Mouse (Mus musculus) cerebellum, postnatal 4 days (tissue): ENCODE data around the gene Tmem9.
A peak's percentile ranks its signal among the peaks of the same experiment; 100 is the strongest.

Experiments
- DNase-seq, 2 experiments: peaks; one replicate each; pipeline ENCODE4 v3.0.0; 2022; ENCODE audit warnings: low spot score in 2 of 2, mixed read lengths in 1 of 2

Gene Tmem9

DNA sequence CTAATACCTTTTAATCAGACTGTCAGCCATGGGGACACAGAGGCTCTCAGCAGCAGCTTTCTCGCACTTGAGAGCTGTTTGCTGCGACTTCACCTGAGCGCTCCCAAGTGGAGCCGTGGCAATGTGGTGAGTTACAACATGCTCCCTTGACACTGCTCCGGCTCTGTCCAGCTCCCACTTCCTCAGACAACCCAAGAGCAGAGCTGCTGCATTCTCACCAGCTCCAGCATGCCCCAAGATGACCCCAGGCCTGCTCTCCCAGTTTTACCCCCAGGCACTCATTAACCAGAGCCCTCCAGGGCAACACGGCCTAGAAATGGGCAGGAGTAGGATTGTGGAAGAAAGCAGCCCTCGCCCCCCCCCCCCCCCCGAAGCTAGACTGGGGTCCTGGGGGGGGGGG, 23.7 kb downstream of the Tmem9 start:
- DNase-seq = no peak

DNA sequence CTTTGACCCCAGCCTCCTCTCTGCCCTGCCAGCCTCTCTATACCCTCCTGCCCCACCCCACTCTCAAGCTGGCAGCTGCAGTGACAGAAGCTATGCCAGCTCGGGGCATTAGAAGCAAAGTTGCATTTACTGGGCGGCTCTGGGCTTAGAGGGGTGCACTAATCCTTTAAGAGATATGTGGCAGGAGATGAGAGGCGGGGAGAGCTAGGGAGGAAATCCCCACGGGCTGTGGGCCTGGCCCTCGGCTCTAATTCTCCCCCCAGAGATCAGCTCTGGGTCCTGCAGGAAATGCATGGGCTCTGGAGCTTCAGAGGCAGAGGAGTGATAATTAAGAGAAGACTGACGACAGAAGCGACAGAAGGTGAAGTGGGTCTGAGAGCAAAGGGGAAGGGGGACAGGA, 25.0 kb downstream of the Tmem9 start:
- DNase-seq = no peak

DNA sequence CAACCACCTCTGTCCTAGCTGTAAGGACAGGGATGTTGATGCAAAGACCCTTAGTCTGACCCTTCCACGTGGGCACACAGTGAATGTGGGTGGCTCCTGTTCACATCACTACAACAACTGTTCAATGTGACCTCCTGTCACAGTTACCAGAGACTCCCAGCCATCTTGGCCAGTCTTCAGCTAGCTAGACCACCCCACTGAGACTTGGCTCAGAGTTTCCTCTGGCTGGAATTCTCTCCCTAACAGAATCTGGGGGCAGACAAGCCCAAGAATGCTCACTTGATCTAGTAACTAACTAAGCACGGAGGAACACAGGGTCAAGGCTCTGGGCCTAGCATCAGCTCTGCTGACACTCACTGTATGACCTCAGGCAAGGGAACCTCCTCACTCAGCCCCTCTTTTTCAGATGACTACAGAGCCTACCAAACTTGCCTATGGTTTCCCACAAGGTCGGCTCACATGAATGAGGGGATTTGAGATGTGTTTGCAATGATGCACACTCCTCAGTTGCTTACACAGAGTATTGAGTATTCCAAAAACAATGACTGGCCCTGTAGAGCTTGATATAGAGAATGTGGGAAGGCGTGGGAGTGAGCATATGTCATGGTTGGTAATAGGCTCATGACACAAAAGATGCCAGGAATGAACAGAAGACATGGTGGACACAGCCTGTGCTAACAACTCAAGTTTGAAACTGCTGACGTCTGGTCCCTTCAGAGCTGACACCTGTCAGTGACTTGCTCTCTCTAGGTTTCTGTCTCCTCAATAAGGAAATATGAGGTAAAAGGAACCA, 31.0 kb downstream of the Tmem9 start:
- DNase-seq = peak in 1 of 2 experiments; percentile 42

DNA sequence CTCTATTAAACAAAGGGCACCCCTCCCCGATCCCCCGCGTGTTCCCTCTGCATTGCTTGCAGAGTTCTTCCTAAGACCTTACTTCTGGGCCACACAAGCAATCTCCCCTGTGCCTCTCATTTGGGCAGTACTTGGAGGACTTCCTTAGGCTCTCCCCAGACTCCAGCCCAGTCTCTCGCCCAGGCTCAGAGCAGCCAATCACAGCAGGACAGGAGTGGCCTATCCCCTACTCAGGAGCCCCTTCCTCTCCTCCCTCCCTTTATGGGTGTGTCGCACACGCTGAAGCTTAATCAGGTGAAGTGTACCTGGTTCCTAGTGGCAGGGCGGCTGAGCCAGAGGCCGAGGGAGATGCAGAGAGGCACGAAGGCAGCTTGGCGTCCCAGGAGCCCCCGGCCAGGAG, 32.5 kb downstream of the Tmem9 start:
- no peak for DNase-seq

DNA sequence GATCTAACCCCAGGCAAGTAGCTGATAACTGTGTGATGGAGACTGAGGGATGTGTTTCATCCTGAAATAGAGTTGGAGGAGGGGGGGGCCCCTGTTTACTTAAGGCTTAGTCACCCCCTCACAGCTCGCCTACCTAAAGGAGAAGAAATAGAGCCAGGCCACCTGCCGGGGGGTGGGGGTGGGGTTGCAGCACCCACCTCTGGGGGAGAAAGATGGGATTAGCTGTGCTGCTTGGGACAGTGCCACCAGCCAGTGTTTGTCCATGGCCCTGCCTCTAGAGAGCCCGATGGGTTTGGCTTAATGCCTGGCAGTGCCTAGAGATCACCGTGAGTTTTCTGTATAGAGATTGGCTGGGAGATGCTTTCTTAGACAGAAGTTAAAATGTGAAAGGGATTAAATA, 32.9 kb downstream of the Tmem9 start:
- DNase-seq = peak in 1 of 2 experiments; percentile 29

DNA sequence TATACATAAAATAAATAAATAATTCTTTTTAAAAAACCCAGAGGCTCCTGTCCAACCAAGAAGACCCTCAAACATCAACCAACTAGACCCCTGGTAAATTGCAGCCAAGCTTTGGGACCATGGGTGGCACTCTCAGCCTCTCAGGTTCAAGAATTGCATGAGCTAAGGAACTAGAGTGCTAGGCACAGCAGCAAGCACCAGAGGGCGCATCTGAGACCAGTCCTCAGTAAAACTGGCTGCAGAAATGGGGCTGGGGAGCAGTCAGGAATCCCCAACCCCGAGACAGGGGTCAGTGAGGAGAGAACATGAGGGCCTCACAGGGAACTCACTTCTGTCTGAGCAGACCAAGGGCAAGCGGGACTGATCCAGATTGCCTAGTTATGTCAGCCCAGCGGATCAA, 37.8 kb downstream of the Tmem9 start:
- DNase-seq = peak; percentile 54 to 67

DNA sequence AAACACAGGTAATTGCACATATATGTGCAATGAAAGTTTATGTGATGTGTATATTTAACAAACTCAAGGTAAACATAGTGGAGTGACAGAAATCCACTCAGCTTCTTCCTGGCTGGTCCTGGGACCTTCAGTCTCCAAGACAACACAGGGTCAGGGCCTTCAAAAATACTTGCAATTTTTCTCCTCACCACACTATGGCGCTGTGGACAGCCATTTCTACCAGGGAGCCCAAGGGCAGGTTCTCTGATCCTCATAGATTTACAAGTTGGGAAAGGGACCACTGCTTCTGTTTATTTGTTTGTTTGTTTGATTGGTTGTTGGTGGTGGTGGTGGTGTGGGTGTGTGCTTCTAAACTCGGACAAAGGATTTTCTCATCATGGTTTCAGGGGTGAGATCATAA, 39.5 kb downstream of the Tmem9 start:
- peak in 1 of 2 experiments; percentile 28 for DNase-seq

DNA sequence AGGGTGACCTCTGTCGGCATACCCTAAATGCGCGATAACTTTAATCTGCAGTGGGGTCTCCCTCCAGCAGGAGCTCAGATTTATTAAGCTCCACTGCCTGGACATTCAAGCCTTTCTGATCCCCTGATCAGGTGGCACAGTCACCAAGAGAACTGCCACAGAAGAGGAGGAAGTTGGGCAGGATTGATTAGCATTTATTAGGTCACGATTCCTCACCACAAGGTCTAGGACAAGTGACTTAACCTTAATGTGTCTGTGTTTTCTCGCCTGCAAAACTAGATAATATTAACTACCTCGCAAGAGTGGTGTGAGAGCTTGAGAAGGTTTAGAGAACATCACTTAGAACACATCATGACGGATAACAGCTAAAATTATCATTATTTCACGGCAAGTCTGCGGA, 39.9 kb downstream of the Tmem9 start:
- DNase-seq = no peak

DNA sequence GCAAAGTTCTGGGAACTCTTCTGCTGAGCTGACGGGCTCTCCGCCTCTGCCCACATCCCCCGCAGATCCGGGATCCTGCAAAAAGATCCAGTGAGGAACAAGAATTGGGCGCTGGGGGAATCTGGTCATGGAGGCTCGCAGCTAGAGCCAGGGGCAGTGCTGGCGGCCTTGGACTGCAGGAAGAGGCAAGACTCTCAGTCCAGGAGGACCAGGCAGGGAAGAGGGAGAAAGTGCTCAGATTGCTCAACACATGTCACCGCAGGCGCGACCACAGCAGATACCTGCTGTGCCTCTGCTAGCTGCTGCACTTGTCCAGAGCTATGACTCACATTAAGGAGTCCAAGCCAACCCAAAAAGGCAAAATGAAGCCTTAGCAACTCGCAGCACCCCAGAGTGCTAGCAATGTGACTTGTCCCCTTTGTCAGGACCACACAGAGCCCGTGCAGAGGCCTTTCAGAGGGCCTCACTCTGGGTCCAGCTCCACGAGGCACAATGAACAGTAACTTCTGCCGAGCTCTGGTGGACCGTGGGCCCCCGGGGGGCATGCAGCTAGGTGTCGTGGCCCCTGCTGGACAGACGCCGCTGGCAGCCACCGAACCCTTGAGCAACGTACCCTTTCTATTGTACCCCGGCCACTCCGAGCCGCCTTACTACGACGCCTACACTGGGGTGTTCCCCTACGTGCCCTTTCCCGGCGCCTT, 42.5 kb downstream of the Tmem9 start, which contains the start of gene Ascl5:
Ascl5 (plus strand) TSS at position 493 of the 701 bp plus-strand sequence.
- peak in 1 of 2 experiments; percentile 22 for DNase-seq

DNA sequence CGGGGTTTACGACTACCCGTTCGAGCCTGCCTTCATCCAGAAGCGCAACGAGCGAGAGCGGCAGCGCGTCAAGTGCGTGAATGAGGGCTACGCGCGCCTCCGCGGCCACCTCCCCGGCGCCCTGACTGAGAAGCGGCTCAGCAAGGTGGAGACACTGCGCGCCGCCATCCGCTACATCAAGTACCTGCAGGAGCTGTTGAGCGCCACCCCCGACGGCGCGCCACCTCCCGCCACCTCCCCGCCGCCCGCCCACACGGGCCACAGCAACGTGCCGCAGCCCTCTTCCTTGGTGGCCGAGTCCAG, 43.0 kb downstream of the Tmem9 start:
- no peak for DNase-seq

DNA sequence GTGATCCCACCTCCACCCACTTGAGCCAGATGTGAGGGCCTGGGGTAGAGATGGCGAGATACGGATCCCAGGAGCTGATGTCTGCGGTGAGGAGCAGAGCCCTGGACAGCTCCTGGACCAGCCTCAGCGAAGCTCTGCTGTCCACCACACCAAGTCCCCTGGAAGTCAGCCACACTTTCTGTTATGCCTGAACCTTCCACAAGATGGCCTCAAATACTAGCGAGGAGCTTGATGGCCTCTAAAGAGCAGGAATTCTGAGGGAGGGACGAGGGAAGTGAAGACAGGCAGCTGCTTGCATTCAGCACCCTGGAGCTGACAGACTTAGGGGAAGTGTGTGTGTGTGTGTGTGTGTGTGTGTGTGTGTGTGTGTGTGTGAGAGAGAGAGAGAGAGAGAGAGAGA, 43.5 kb downstream of the Tmem9 start:
- DNase-seq = peak; percentile 45 to 82

DNA sequence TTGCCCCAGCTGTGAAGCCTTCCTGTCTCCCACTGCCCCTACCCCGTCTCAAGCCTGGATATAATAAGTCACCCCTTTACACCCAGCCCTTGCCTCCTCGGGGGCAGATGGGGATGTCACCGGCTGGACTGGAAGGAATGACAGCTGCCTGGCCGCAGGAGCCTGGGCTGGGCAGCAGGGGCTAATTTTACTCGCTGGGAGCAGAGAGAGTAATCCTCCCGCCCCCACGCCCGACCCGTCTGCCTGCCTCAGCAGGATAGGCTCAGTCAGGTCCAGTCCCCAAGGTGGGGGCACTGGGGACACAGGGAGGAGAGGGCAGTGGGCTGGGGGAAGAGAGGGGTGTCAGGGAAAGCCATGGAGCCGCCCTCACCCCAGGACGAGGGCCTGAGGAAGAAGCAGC, 44.6 kb downstream of the Tmem9 start, which contains the start of gene Cacna1s:
Cacna1s (plus strand) TSS at position 204 of the 400 bp plus-strand sequence.
- peak in 1 of 2 experiments; percentile 18 for DNase-seq

DNA sequence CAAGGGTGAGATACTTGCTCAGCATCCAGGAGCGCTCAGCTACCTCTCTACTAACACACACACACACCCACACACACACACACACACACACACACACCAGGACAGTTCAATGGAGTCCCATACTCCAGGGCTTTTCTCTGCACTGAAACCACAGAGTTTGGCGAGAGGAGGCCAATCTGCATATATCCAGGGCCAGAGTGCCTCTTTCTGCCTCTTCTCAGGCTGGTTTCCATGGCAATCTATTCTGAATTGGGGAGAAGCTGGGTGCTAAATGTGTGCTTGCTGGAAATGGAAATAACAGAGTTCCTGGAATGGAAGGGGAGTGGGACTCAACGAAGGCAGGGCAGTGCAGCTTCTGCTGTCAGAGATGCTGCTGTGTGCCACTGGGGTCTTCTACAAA, 47.8 kb downstream of the Tmem9 start:
- DNase-seq = no peak

DNA sequence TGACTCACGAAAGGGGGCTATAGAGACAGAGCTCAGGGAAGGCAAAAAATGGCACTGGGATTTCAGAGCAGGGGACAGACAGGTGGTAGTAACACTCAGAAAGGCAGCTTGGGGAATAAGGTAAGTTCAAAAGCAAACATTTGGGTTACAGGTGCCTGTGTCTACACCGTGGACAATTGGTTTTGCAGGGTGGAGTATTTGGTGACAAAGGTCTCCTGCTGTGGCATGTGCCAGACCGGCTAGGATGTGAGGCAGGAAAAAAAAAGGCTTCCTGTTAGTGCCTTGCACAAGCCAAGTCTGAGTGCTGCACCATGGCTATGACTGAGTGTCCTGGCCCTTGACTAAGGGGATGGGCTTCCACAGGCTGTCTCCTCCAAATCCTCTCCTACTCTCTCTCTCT, 50.6 kb downstream of the Tmem9 start:
- DNase-seq = no peak

DNA sequence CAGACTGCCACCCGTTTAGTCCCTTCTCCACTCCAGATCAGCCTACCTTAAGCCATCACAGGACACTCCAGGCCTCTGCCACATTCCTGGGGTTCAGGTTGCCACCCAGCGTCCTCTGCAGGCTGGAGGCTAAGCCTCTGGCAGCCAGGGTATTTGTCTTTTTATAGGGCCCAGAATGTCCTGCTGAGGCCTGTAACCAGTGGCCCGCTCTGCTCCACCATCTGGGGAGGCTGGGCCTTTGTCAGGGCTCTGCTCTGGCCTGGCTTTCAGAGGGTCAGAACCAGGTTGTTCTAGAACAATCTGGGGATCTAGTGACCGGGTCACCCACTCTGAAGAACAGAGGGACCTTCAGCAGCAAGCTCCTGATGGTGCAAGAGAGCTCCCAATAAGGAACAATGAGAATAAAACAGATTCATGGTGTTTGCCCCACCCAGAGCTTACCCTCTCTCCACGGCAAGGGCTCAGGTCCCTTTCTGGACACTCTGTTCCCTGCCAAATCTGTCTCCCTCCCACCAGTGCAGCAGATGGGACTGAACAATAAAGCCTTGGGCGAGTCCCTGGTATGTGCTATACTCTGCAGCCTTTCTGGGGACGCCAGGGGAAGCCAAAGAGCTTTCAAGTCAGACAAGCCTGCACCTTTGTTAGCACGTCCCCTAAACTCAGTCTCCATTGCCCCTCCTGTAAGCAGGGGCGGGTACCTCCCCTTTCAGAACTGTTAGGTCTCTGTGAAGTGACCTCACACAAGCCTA, 53.3 kb downstream of the Tmem9 start:
- peak; percentile 79 to 86 for DNase-seq

DNA sequence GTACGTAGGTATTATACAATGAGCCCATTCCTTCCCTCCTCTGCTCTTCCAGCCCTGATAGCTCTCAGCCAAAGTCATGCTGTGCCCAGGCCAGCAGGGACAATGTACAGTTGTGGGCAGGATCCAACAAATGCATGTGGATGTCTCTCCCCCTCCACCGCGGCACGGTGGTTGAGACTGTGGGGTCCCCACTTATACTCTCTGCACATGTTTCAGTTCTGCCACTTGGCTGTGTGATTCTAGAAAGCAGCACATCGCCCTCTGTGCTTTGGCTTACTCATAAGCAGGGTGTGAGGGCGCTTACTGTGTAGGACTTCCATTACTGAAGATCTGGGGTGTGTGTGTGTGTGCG, 53.8 kb downstream of the Tmem9 start:
- no peak for DNase-seq

DNA sequence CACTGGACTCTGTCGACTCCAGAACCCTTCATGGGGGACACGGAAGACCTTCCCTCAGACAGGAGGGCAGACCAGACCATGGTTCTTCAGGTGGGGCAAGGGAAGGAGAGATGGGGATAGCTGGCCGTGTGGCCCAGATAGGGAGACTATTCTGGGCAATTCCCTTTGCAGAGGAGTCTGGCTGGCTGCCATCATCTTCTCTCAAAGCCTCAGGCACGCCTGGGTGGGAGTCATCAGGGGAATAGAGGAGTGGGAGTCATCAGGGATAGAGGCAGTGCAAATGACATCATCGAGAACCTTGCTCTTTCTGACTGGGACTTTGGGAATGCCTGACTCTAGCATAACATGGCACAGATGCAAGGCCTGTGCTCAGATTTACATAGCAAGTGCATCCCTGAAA, 56.0 kb downstream of the Tmem9 start:
- DNase-seq = no peak

DNA sequence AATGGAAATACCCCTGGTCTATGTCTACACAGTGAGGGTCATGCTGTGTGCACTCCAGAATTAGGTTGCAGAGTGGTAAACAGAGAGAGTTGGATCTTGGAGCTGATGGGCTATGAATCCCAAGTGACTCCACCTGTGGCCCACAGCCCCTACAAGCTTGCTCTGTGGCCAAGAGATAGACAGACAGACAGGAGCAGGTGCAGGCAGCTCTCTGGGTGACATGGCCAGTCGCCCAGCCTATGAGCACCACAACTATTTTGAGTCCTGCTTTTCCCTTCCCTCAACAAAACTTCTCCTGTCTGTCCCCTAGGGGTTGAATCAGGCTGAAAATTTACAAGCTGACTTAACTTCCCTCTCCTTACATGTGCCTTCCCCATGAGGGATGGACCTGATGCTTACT, 58.7 kb downstream of the Tmem9 start:
- no peak for DNase-seq

DNA sequence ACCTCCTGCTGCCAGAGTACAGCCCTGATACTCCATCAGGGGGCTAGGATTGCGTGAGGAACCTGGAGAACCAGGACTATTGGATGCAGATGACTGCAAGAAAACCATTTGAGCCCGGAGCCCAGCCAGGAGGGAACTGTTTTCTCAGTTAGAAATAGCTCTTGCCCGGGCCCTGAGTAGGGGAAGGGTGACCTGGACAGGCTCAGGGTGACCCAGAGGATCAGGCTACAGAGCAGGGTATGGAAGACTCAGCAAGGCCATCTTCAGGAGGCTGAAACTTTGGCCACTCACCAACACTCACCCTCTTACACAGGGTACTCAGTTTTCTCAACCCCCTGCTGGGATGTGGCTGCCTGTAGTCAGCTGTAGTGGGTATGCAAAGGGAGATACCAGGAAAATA, 59.6 kb downstream of the Tmem9 start:
- no peak for DNase-seq

DNA sequence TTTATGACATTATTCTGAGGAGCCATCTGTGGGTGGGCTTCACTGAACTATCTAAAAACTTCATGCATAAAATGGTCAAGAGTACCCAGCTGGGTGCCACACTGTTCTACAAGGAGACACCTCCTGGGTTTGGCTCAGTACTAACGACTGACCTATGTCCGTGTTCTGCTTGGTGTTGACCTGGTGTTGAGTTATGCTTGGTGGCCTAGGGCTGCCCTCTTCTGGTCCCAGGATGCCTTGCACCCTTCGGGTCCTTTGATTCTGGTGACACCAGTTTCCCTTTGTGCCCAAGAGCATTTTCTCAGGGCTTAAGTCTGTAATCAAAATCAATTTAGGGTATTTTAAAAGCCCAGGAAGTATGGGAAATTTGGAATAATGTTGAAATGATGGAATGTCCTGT, 68.1 kb downstream of the Tmem9 start:
- peak in 1 of 2 experiments; percentile 68 for DNase-seq

DNA sequence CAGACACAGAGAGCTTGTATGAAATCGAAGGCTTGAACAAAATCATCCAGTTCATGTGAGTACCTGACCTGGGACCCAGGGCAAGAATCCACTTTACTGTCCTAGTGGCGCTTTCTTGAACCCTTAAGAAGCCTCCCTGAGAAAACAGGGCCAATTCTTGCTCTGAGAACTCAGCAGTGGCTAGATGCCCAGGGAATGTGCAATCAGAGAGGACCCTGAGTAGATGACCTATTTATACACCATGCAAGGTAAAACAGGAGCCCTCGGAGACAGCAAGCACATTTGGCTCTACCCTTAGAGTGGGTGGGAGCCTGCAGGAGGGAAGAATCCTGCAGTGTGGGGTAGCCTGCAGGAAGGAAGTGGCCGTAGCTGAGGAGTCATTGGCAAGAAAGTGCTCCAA, 69.7 kb downstream of the Tmem9 start:
- DNase-seq = no peak

DNA sequence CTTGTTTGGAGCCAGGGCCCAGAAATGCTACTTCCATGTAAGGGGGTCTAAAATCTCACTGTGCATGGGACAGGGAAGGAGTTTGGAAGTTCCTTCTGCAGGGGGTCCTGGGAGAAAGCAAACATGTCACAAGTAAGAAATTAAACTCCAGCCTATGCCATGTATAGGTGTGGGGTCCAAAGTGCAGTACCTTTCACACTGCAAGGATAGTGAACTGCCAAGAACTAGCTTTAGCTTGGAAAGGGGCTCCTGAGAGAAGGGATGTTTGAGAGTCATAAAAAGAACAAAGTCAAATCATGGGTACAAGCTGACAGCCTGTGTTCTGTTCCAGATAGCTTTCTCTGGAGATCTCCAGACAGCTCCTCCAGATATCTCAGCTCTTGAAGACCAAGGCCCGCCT, 73.2 kb downstream of the Tmem9 start:
- DNase-seq = no peak
